Mouse (Mus musculus) lung, embryonic 15.5 days (tissue): ENCODE data around the gene Eci2. TPM values are rescaled to one million over a fixed set of nuclear protein-coding genes. Genes with fewer than 3 reads are reported as not detected.
"Not testable (repeated sequence)": the region's sequence is repeated elsewhere in the genome, so short reads cannot be mapped to it uniquely, and the experiment has no call there.

Source experiments
- ATAC-seq: fragments of 200-750 bp; cut with Nextera tagmentation; 2 replicates; pipeline ENCODE4 v1.8.0; 2017; ENCODE audit warnings: moderate number of reproducible peaks, borderline replicate concordance; ENCODE audit not compliant: low FRiP score, low TSS enrichment; ENCODE audit errors: extremely low read depth
- H3K27ac ChIP-seq: fragments of 300-500 bp; sonication (generic); 2 replicates; pipeline ENCODE4 v1.5.1; 2015; ENCODE audit warnings: moderate library complexity, mild to moderate bottlenecking, inconsistent platforms
- H3K27me3 ChIP-seq: fragments of 300-500 bp; sonication (generic); 2 replicates; pipeline ENCODE4 v1.6.1; 2015; ENCODE audit warnings: inconsistent platforms
- H3K36me3 ChIP-seq: fragments of 300-500 bp; sonication (generic); 2 replicates; pipeline ENCODE4 v1.6.1; 2015; ENCODE audit warnings: inconsistent platforms
- H3K4me1 ChIP-seq: fragments of 300-500 bp; sonication (generic); 2 replicates; pipeline ENCODE4 v1.6.1; 2015; ENCODE audit warnings: inconsistent platforms
- H3K4me2 ChIP-seq: fragments of 300-500 bp; sonication (generic); 2 replicates; pipeline ENCODE4 v1.6.1; 2015; ENCODE audit warnings: inconsistent platforms, mild to moderate bottlenecking, moderate library complexity
- H3K4me3 ChIP-seq: fragments of 300-500 bp; sonication (generic); 2 replicates; pipeline ENCODE4 v1.5.1; 2015; ENCODE audit warnings: mild to moderate bottlenecking, inconsistent platforms
- H3K9ac ChIP-seq: fragments of 300-500 bp; sonication (generic); 2 replicates; pipeline ENCODE4 v1.6.1; 2015; ENCODE audit warnings: inconsistent platforms
- H3K9me3 ChIP-seq: fragments of 300-500 bp; sonication (generic); 2 replicates; pipeline ENCODE4 v1.6.1; 2016; ENCODE audit warnings: inconsistent platforms
- WGBS: fragments of 180-500 bp; shearing (Covaris S2); methylation state at CpG from one replicate; pipeline ENCODE4 v1.1.7; 2015; 5-methylcytosine and 5-hydroxymethylcytosine counted together
- polyA plus RNA-seq: library from polyadenylated mRNA; unstranded; fragments of >200 nt; fragmentation: Nextera tagmentation; extraction: Ambion mirVana; gene quantifications from 2 replicates; pipeline ENCODE4 v1.2.1, GENCODE M21; 2015

Eci2 gene
- polyA plus RNA-seq, 1 experiment from 2014 or later: 144 TPM

DNA sequence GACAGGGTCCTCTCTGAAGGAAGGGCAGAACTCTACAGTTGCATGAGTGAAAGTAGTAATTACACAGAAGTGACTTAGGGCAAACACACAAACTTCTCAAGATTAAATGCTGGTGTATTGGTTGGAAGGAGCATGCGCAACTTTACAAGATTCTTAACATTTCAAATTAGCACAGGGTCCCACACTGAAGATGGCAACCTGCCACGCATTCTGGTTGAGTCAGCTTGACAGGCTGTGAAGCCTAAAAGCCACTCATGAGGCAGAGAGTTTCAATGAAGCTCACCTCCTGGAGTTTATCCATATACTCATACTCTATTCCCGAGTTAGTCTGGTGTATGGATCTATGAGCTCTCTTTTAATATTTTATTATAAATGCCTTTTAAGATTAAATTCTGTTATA is 68.7 kb downstream of the Eci2 start:
- not testable (repeated sequence) for H3K4me3 ChIP-seq, ATAC-seq
- WGBS: 86% methylated on average over 3 of the region's 3 CpGs

GRCm38 (mm10) chr13:34956901-34957300 is 70.0 kb downstream of the Eci2 start:
- 67% methylated on average over 4 of the region's 4 CpGs for whole genome bisulfite sequencing

More for the DNA sequence above, 68.7 kb downstream of the Eci2 start:
- not testable (repeated sequence) for H3K9ac ChIP-seq, H3K4me2 ChIP-seq, H3K9me3 ChIP-seq, H3K36me3 ChIP-seq, H3K27me3 ChIP-seq, H3K4me1 ChIP-seq, H3K27ac ChIP-seq

DNA sequence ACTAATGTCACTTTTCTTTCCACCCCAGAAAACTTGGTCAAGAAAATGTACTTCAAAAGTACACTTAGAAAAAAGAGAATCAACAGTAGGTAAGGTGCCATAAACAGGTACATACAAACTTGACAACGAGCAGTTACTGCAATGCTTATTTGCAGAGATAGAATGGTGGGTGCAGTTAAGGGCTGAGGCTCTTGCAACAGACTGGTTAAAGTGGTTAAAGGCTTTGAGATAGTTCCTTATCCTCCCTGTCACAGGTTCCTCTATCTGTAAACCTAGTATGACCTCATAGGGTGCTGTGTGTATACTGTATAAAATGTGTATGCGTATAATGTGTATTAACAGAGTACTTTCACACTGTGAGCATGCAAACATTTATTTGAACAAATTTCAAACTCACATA is 75.5 kb downstream of the Eci2 start:
- not testable (repeated sequence) for H3K9ac ChIP-seq, H3K27ac ChIP-seq, H3K4me2 ChIP-seq, ATAC-seq, H3K4me1 ChIP-seq, H3K4me3 ChIP-seq, H3K27me3 ChIP-seq, H3K9me3 ChIP-seq, H3K36me3 ChIP-seq
- 89% methylated on average over 2 of the region's 2 CpGs for WGBS

More at GRCm38 (mm10) chr13:34956901-34957300, 70.0 kb downstream of the Eci2 start:
- Histone ChIP-seq H3K4me2 (no peak overlapping the region), H3K4me3 (no peak overlapping the region), H3K9ac (no peak overlapping the region), H3K27ac (no peak overlapping the region), H3K9me3 (no peaks in the 10 kb centered on the region), H3K36me3 (no peaks in the 10 kb centered on the region), H3K27me3 (no peaks in the 10 kb centered on the region), H3K4me1 (no peaks in the 10 kb centered on the region)
- ATAC-seq: no peak

DNA sequence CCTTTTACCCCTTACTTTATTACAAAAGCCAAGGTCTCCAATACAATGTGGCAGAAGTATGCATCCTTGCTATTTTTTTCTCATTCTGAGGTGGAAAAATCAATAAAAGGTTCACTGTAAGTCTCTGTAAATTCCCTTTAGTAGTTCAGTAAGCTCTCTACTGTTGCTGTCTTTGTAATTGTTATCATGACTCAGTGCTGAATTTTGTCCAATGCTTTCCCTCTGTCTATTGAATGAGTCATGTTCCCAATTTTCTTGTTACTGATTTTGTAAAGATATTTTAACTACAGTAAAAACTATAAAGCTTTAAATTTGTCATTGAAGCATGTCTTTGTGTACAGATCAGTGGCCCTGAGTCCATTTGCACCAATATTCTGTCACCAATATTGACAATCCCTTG is 84.5 kb downstream of the Eci2 start:
- H3K4me2 ChIP-seq: no peak overlapping the region
- H3K9ac ChIP-seq: no peak overlapping the region
- H3K4me1 ChIP-seq: no peaks in the 10 kb centered on the region
- no peaks in the 10 kb centered on the region for H3K27me3 ChIP-seq
- H3K9me3 ChIP-seq: no peaks in the 10 kb centered on the region
- no peak overlapping the region for H3K4me3 ChIP-seq
- H3K27ac ChIP-seq: no peak overlapping the region
- ATAC-seq: no peak
- H3K36me3 ChIP-seq: no peaks in the 10 kb centered on the region

DNA sequence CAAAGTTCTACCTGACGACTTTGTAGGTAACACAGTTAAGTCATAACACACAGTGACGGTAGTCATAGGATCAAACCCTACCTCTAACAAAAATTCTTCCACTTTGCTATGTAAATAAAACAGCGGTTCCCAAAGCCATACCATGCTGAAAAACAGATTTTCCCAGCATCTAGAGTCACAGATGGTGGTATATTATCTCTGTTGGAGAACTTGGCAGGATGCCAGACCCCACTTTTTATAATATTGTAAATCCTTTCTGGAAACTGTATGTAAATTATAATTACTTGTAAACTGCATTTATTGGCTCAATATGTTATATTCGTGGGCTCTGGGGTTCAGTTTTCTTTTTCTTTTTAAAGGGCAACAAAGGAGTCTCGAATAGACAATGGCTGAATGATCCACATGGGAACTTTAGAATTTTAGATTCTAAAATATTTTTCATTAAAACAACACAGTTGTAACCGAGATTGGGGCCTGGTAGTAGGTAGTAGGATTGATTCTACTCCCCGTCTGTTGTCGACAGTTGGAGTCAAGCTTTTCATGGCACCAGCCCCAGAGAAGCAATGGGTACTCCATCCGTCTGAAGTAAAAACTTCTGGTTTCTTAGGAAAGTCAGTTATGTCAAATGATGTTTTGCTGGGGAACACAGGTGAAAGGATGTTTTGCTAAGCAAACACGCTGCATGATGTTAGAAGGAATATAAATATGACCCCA is 91.8 kb downstream of the Eci2 start:
- no peak for ATAC-seq
- Histone ChIP-seq H3K4me1 (no peaks in the 10 kb centered on the region), H3K4me2 (no peak overlapping the region), H3K9ac (no peak overlapping the region), H3K4me3 (no peak overlapping the region), H3K9me3 (no peaks in the 10 kb centered on the region), H3K27me3 (no peaks in the 10 kb centered on the region), H3K27ac (no peak overlapping the region), H3K36me3 (no peaks in the 10 kb centered on the region)
- WGBS: 67% methylated on average over 10 of the region's 10 CpGs

Other genes starting within 250 kb of the Eci2 start
- 61.7 and 66.1 TPM in 2 replicates for gene Prpf4b, start 151.8 kb downstream of the Eci2 start, polyA plus RNA-seq
- gene Fam217a, start 102.8 kb downstream of the Eci2 start, polyA plus RNA-seq: 1.3 and 1.5 TPM in 2 replicates
- not detected in 2 replicates for gene 4933417A18Rik, start 102.7 kb downstream of the Eci2 start, polyA plus RNA-seq
- 0.59 and 1.0 TPM in 2 replicates for gene Eci3, start 63.3 kb downstream of the Eci2 start, polyA plus RNA-seq